Mouse (Mus musculus) olfactory bulb, adult 2 months (tissue): ENCODE results near the gene Scyl1. TPM values are rescaled to one million over a fixed set of nuclear protein-coding genes. Genes with fewer than 3 reads are reported as not detected.

ENCODE experiments used
- H3K27ac ChIP-seq: fragments of 200-500 bp; 2 replicates; pipeline ENCODE4 v1.5.1; 2012; ENCODE audit warnings: low read depth, low read length; ENCODE audit not compliant: insufficient read depth
- H3K4me1 ChIP-seq: fragments of 200-500 bp; 2 replicates; pipeline ENCODE4 v1.6.1; 2012; ENCODE audit warnings: low read length; ENCODE audit not compliant: control insufficient read depth, insufficient read depth
- H3K4me3 ChIP-seq: fragments of 200-500 bp; 2 replicates; pipeline ENCODE4 v1.5.1; 2012; ENCODE audit warnings: mild to moderate bottlenecking, low read depth, low read length, moderate library complexity; ENCODE audit not compliant: insufficient read depth
- CTCF ChIP-seq: fragments of 200-500 bp; IDR thresholded peaks from 2 replicates; pipeline ENCODE4 v1.5.1; 2012; ENCODE audit warnings: low read depth, mild to moderate bottlenecking, low read length, moderate library complexity; ENCODE audit not compliant: insufficient read depth
- POLR2A ChIP-seq: fragments of 200-500 bp; IDR thresholded peaks from 2 replicates; pipeline ENCODE4 v1.6.1; 2012; ENCODE audit warnings: mild to moderate bottlenecking, low read depth, low read length, moderate library complexity; ENCODE audit not compliant: insufficient read depth
- WGBS: fragments of 180-500 bp; shearing (Covaris S2); methylation state at CpG from one replicate; pipeline ENCODE4 v1.1.7; 2018; 5-methylcytosine and 5-hydroxymethylcytosine counted together
- polyA plus RNA-seq: library from polyadenylated mRNA; stranded (reverse); fragments of >200 nt; gene quantifications from 2 replicates; pipeline ENCODE4 v1.2.4, GENCODE M21; 2012; ENCODE audit warnings: low replicate concordance; ENCODE audit not compliant: missing spikeins, insufficient read depth, insufficient read length

Scyl1 gene
- polyA plus RNA-seq, 1 experiment = not detected

GRCm38 (mm10) chr19:5781532-5781931 lies 10.3 kb upstream of the Scyl1 start:
- H3K4me3 ChIP-seq = no peak overlapping the region
- TF ChIP-seq CTCF (no peak), POLR2A (no peak)
- WGBS = 92% methylated on average over 6 of the region's 6 CpGs
- no peak overlapping the region for H3K27ac ChIP-seq
- peaks cover under 1% of the 10 kb centered on the region; the same call in 1 of the 2 replicates for H3K4me1 ChIP-seq

- no peak for TF ChIP-seq CTCF
- no peak for TF ChIP-seq POLR2A
- WGBS = 54% methylated on average over 7 of the region's 7 CpGs
- Histone ChIP-seq H3K4me3 (no peak overlapping the region), H3K4me1 (no peaks in the 10 kb centered on the region), H3K27ac (no peak overlapping the region)
Measured at GRCm38 (mm10) chr19:5780203-5780602, 9.0 kb upstream of the Scyl1 start.

GRCm38 (mm10) chr19:5778312-5778711 lies 7.1 kb upstream of the Scyl1 start:
- no peak for TF ChIP-seq POLR2A
- no peak for TF ChIP-seq CTCF
- no peaks in the 10 kb centered on the region for H3K4me1 ChIP-seq
- 71% methylated on average over 8 of the region's 8 CpGs for WGBS

GRCm38 (mm10) chr19:5777387-5778032 lies 6.3 kb upstream of the Scyl1 start:
- TF ChIP-seq POLR2A (no peak), CTCF (no peak)
- H3K4me1 ChIP-seq = no peaks in the 10 kb centered on the region
- no peak overlapping the region for H3K27ac ChIP-seq
- WGBS = 81% methylated on average over 9 of the region's 9 CpGs
- H3K4me3 ChIP-seq = no peak overlapping the region

More at GRCm38 (mm10) chr19:5778312-5778711, 7.1 kb upstream of the Scyl1 start:
- H3K27ac ChIP-seq = no peak overlapping the region
- no peak overlapping the region for H3K4me3 ChIP-seq

- 25% methylated on average over 9 of the region's 9 CpGs for WGBS
- Histone ChIP-seq H3K27ac (no peak overlapping the region), H3K4me1 (peaks cover 15% of the 10 kb centered on the region), H3K4me3 (peak overlapping the region; percentile 92)
- TF ChIP-seq POLR2A (no peak), CTCF (no peak)
Measured at GRCm38 (mm10) chr19:5770311-5770710, 908 bp downstream of the Scyl1 start.

GRCm38 (mm10) chr19:5767271-5767670 lies 3.9 kb downstream of the Scyl1 start:
- peaks cover 15% of the 10 kb centered on the region for H3K4me1 ChIP-seq
- H3K27ac ChIP-seq = no peak overlapping the region
- 63% methylated on average over 4 of the region's 4 CpGs for WGBS
- TF ChIP-seq POLR2A (no peak), CTCF (no peak)
- H3K4me3 ChIP-seq = no peak overlapping the region

- no peak overlapping the region for H3K27ac ChIP-seq
- TF ChIP-seq POLR2A (no peak), CTCF (no peak)
- WGBS = 88% methylated on average over 6 of the region's 6 CpGs
Measured at GRCm38 (mm10) chr19:5763163-5763562, 8.1 kb downstream of the Scyl1 start.

GRCm38 (mm10) chr19:5758878-5759403 lies 12.3 kb downstream of the Scyl1 start:
- Histone ChIP-seq H3K27ac (no peak overlapping the region), H3K4me1 (peaks cover 19% of the 10 kb centered on the region), H3K4me3 (no peak overlapping the region)
- WGBS = 86% methylated on average over 14 of the region's 14 CpGs
- TF ChIP-seq CTCF (no peak), POLR2A (no peak)

More at GRCm38 (mm10) chr19:5763163-5763562, 8.1 kb downstream of the Scyl1 start:
- Histone ChIP-seq H3K4me1 (no peaks in the 10 kb centered on the region), H3K4me3 (no peak overlapping the region)

- no peak for TF ChIP-seq CTCF
- no peak for TF ChIP-seq POLR2A
- Histone ChIP-seq H3K27ac (no peak overlapping the region), H3K4me1 (peaks cover 19% of the 10 kb centered on the region), H3K4me3 (no peak overlapping the region)
- 37% methylated on average over 36 of the region's 36 CpGs for WGBS
Measured at GRCm38 (mm10) chr19:5756991-5757636, 14.1 kb downstream of the Scyl1 start.
